Mouse (Mus musculus): ENCODE measurements around the gene Cox10.
"Not testable (repeated sequence)": the region's sequence is repeated elsewhere in the genome, so short reads cannot be mapped to it uniquely, and the experiment has no call there.

Cox10 gene

DNA sequence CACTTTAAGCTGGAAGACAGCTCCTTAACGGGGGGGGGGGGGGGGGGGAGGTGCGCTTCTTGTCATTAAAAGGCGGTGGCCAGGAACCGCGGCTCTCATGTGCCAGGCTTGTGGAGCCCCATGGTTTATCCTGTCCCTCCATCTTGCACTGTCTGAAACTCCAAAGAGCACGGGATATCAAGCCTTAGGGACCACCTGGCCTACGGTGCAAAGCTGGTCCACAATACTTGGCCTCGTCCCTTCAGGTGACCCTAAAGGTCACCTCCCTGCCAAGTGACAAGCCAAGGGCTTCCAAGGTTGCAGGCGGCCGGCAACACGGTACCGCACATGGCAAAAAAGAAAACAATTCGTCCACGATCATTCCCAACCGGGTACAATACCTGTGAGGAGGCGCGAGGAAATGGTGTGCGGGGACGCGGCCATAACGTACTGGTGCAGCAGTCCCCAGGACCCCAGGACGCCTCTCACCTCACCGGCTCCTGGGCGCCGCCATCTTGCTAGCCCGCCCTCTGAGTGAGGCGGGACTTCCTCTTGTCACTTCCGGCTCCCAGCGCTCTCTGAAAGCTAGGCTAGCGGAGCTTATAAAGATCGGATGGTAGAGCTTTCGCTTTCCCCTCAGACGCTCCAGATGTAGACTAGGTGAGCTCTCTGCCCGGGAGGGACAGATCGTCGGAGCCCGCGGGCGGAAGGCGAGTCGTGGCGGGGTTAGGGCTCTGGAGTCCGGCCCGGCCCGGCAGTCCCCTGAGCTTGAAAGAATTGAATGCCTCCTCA is at the start of gene Cox10:
Cox10 (minus strand) TSS at position 513 of the 771 bp plus-strand sequence.
- peak; percentile 90 for DNase-seq

DNA sequence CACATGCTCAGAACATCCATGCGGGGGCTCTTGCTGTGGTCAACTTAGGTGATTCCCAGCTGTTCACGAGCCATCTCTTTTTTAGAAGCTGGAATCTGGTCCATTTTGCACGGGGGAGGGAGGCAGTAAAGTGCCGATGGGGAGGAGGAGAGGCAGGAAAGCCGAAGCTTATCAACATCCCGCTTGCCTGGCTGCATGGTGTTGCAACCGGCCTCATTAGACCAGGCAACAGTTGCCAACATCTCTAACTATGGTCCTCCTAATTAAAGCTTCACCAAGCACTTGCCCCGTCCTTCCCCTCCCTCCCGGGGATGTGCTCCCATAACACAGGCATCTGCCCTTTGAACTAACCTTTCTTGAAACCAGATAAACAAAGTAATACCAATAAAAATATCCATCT is 48.7 kb upstream of the Cox10 start:
- DNase-seq, result no peak

DNA sequence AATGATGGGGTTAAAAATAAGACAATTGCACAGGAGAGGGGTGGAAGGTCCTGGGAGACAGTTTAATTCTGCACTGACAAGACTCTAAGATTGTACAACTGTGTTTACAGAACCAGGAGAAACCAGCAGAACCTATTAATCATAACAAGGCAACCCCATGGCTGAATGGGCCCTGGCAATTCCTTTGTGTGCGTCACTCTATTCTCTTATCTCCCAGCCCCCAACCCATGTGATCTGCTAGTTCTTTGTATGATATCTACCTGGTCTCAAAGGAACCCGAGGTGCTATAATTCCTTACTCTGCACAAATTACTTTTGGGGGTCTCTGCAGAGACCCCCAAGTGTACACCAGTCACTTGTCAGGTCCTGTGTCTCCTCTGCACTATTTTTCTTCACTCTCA is 46.2 kb upstream of the Cox10 start:
- DNase-seq, result no peak

DNA sequence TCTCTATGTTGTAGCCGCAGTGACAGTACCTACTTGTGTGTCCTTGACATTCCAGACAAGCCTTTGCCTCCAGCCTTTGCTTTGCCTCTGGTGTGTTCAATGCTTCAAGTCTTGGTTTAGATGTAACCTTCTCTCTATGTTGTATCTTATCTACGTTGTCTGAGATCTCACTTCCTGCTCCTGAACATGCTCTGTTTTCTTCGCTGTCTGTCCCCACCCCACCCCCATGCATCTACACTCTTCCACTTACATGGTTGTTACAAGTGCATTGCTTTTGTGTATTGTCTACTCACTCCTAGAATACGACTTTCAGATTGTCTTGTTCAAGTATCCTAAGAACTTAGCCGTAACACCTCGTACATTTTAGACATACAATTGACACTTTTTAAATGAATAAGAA is 43.9 kb upstream of the Cox10 start:
- not testable (repeated sequence) for DNase-seq

DNA sequence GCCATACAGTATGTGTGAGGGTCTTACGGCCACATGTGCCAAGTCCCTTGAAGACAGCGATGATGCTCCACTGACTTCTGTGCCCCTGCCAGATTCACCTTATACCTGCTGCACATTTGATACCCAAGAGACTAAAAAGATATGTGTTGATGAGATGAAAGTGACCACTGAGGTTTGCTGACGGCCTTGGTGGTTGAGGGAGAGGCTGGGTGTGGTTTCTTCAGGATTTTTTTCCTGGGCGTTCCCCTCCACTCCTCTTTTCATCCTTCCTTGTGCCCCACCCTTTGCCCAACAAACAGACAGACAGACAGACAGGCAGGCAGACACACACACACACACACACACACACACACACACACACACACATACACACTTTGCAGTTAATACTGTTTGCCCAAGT is 37.4 kb upstream of the Cox10 start:
- DNase-seq, result no peak

DNA sequence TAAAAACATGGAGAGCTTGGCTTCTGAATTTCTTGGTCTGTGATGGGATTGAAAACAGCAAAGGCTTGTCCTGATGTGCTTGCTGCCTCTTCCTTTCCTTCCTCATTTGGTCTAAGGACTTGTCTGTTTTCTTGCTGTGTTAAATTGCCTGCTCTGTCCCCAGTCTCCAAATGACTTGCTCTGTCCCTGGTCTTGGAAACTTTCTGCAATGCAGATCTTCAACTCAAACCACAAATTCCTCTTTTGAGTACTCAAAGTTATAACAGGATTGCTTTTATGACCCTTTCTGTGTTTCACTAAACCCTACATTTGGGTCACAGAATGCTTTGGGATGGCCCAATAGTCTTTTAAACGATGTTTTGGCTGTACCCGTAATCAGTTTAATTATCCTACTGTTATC is 36.6 kb upstream of the Cox10 start:
- DNase-seq, result no peak

DNA sequence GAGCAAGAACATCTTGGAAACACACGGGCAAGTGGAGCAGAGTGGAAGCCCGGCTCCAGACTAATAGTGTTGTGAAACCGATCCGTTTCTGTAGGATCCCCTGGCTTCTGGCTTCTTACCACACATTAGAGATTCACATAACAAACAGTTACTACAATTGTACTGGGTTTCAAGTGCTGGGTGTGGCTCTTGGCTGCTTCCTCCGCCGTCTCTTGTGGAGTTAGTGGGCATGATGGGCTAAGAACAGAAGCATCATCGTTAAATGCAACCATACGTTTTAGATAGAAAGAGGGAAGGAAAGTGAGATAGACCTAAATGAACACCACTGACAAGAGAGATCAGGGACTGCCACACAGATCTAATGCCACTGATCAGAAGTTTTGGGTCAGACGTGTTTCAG is 35.8 kb upstream of the Cox10 start:
- DNase-seq, result no peak

DNA sequence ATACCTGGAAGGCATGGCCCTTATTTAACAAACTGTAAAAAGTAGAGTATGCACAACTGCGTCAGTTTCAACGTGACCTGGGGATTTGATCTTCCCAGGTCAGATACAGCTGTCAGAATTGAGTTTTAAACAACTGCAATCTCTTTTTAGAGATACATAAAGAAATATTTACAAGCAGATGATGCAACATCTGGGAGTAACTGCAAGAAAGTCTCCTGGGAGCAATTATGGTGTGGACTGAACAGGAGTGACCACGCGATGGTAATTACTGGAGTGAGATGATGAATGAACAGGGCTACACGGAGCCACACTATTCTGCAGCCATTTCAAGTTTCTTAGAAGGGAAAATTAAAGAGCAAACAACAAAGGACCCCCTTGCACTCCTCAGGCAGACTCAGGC is 20.8 kb upstream of the Cox10 start:
- no peak for DNase-seq

DNA sequence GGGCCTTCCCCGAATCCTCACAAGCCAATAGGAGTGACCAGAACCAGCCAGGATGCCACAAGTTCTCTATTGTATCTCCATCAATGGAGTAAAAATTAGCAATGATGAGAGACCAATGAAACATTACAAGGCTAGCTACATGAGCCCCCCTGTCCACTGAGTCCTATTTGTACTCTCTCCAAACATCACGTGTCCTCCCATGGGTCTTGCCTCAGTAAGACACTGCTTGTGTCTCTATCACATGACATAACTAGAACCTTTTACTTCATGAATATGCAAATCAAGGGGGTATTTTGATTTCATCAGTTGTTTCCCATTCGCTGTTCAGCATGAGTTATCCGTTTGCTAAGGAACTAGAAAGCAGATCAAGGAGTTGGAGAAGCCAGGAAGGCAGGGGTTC is 13.8 kb upstream of the Cox10 start:
- DNase-seq, result no peak

DNA sequence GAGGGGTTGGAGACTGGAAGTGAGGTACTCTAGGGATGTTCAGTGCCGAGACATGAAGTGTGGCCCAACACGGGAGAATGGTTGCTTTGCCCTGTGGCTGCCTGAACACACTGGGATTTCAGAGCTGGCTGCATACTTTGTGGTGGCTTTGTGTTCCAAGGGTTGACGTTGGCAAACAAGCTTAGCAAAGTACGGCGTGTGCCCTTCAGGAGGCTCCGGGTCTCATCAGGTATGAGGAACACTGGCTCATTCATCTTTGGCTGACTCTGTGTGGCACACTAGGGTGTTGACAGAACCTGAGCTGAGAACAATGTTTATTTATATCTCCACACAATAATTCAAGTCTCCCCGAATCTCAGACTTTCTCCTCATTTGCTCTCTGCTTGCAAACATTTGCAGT is 11.9 kb upstream of the Cox10 start:
- no peak for DNase-seq

DNA sequence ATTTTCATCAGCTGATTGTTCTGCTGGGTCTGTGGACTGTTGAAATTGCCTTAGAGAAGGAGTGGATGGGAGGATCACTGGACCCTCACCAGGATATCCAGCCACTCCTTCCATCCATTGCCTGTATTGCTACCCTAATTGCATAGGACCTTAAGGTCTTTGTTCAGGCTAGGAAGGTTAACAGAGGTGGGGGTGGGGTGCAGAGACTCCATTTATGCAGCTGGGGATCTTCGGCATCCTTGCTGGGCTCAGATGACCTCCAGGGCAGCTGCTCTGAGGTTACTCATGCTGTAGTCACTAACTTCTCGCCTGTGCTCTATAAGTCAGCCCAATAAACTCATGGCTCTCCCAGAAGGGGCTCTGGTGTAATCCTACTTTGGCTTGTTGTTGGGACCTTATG is 10.4 kb upstream of the Cox10 start:
- DNase-seq, result no peak

DNA sequence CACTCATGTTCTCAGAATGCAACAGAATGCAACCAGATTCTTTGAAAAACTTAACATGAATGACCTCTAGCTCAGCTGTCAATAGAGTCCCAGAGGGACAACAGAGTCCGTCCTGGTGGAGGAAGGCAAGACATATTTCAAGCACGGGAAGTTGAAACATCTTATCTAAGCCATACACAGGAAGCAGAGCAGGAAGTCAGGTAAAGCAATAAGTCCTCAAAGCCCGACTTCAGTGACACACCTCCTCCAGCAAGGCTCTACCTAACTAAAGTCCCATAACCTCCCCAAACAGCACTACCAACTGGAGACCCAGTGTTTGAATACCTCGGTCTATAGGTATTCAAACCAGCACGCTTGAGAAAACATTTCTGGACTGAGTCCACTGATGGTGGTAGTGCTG is 6.6 kb upstream of the Cox10 start:
- DNase-seq, result no peak

DNA sequence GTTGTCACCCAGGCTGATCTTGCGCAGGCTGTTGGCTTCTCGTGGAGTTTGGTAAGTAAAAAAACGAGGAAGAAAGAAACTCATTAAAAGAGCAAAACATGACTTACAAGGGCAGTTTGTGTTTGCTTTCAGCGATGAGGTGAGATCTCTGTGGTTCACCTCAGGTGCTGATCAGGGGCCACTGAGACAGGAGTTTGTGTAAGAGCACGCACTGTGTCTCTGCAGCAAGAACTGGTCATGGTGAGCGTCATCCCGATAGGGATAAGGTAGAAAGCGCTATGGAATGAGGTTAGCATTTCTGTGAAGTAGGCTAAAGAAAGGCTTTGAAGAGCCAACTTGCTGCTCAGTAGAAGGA is 436 bp upstream of the Cox10 start:
- DNase-seq, result no peak

DNA sequence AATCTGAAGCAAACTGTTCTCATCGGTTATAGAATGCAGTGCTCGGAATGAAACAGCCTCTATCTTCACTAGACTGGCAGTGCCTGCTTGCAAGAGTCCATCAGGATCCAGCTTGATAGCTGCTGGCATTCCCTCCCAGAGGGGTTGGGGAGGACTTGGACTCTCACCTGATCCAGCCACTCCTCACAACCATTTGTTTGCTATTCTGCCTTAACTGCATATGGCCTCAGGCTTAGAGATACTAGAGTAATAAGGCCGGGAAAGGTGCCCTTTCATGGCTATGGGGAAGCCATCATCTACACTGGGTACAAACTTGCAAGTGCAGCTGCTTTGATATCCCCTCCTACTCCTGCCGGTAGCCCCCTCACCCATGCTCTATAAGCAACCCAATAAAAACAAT is 3.1 kb downstream of the Cox10 start:
- DNase-seq, result no peak

DNA sequence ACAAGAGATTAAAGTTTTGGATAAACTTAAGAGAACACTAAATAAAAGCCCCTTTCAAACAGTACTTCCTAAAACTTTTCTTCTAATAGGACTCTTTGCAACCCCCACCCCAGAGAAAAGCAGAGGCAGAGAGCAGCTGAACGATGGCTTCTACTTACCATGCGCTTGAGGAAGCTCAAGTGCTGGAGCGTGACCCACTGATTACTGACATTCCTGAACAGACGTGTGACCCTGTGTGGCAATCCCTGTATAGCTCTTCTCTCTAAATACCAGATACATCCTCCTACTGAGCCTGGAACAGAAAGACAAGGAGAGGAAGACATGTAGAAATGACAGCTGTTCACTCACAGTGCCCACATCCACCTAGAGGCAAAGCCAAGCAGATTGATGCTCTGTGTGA is 5.9 kb downstream of the Cox10 start:
- DNase-seq, result no peak

DNA sequence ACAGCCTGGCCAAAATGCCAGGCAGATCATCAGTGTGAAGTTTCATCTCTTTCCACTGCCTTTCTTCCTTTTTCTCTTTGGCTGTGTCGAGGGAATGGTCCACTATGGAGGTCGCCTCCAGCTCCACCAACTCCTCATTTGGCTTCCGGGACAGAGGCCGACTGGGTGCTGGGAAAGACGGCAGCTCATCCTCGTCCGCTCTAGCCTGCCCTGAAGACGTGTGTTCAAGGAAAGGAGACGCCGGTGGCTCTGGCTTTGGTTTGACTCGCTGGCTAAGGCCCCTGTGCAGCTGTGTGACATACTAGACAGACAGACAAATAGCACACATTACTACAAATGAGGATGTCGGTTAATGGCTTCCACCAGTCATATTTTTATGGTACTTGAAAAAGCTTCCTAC is 7.7 kb downstream of the Cox10 start:
- no peak for DNase-seq

DNA sequence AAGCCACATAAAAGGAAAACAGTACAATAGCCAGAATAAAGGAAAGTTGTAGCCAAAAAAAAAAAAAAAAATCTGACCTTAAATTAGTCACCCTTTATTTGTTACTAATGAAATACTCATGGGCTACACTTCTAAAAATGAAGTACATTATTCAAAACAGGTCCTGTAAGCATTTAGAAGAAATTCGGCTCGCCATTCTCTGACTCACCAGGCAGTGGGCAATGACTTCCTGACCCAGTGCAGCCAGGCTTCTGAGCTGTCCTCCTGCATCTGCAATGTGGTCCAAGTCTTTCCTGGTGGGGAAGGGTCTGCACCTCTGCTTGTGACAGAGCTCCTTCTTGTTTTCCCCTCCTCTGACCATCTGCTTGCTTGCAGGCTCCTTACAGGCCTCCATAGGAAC is 13.3 kb downstream of the Cox10 start:
- DNase-seq, result no peak

DNA sequence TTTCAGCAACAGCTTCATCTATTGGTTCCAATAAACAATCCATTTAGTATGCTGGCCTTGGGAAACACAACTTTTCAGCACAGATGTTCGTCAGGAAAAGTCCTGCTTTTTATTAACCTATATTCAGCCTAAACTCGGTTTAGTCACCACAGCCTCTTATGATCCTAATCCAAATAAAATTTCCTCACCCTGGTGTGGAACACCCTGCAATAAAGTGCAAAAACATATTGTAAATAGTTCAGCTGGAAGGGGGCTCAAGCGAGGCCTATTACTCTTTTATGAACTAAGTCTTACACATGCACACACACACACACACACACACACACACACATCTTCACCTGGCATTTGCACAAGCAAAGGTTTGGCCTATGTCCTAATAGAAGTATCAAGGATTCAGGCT is 16.1 kb downstream of the Cox10 start:
- no peak for DNase-seq

DNA sequence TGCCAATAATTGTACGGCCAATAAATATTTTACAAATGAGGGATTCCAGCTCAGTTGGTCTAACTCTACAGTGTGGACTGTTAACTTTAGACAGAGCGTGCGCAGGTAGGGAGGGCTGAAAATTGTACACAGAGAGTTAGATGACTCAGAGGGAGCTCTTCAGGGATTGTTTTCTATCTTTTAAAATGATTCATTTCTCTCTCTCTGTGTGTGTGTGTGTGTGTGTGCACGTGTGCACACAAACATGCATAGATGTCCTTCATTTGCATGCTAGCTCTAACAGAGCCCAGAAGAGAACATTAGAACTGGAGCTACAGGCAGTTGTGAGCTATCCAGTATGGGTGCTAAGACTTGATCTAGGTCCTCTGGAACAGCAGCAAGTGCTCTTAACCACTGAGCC is 17.0 kb downstream of the Cox10 start:
- no peak for DNase-seq

DNA sequence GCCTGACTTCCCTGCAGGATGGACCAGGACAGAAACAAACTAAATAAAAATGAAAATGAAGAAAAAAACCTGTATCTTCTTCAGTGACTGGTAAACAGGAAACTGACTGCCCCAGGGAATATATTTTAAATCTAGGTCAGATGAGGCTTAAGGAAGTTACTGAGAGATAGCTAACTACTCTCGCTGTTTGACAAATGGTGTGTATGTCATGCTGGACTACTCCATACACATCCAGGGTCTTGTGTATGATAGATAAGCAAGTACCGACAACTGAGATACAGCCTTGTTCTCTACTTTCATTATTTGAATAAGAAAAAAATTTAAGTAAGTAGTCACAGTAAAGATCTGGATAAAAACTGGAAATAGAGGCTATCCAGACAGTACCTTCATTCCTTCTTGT is 20.0 kb downstream of the Cox10 start:
- DNase-seq, result no peak

DNA sequence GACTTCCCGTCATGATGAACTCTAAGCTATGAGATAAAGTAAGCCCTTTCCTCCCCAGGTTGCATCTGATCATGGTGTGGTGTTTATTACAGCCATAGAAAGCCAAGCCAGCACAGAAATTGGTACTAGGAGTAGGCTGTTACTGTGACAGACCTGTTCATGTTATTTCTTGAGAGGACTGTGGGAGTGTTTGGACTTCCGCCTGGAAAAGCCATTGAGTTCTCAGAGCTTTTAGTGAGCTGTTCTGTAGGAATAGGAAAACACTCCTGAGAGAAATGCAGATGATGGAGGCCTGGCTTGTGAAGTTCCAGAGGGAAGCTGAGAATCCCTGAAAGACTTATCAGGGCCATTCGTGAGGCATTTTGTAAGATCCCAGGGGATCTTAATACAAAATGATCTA is 20.8 kb downstream of the Cox10 start:
- no peak for DNase-seq

DNA sequence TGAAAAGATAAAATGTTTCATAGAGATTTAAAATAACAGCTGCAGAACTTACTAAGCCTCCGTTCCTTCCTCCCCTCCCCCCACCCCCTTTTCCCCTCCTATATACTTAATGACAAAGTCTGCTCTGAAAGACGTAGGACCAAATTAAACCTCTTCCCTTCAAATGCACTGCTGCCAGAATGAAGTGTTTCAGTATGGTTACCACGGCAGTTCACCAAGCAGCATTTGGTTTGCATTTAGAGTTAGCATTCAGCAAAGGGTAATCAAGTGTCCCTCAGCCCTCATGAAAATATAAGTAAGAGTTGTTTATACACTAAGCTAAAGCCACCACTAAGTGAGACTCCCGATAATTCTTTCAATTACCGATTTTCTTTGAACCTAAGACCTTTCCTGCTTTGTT is 25.9 kb downstream of the Cox10 start:
- no peak for DNase-seq

DNA sequence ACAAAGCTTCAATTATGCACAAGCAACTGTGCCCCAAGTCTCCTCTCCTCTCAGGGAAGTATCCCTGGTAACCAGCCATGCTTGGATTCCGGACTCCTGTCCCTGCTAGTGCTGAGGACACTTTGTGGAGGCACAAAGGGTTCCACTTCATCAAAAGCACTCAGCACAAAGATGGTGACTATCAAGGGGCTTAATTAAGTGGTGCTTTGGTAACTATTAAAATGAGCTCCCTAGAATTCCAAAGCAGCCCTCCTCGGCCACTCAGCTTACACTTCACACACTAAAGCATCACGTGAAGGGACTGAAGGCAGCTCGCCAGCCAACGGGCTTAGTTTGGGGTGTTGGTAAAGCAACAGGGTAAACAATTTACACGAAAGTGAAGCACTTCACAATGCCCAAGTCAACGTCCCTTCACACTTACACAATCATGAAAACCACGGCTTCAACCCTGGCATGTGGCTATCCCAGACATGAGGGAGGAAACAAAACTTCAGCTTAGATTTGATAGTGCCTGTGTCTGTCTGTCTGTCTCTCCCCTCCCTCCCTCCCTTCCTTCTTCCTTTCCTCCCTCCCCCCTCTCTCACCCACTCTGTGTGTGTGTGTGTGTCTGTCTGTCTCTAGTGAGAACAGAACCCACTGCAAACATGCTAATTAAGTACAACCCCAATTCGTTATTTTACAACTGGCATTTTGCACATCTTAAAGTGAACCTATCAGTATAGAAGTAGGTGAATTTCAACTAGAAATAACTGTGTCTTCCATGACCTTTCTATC is 27.9 kb downstream of the Cox10 start:
- DNase-seq, result no peak

DNA sequence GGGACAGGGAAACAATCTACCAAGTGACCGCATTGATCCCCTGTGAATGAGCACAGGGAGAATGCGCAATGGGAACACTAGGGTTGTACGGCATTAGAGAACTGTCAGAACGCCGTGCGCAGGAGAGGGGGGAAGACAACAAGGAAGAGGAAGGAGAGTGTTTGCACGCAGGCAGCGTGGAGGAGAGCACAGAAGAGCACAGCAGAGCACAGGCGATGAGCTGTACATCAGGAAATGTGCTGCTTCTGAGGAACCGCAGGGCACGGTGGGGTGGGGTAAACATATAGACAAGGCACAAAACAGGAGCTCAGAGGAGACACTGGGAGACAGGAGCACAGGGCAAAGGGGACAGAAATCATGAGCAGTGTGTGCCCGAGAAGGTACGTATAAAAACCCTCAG is 31.8 kb downstream of the Cox10 start:
- no peak for DNase-seq

DNA sequence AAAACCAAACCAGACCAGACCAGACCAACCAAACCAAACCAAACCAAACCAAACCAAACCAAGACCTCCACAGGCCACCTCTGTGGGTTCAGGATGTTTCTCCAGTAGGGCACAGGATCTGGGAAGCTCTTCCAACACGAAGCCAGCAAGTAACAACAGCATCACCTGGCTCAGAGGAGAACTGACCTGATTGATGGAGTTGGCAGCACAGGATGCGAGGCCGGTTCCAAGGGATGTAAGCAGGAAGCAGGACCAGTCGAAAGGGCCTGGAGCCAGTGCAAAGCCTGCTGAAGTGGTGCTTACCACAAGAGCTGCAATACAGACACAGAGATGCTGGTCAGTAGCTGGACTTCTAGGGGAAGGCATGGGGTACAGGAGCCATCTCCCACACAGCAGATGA is 34.2 kb downstream of the Cox10 start:
- DNase-seq, result no peak

Data from kidney, postnatal 14 days (tissue).